Mouse (Mus musculus) kidney, adult 2 months (tissue): ENCODE results near the gene Trim52.

Experiments used
- CTCF ChIP-seq: fragments of 200-500 bp; conservative IDR thresholded peaks from 2 replicates; pipeline ENCODE4 v1.5.1; 2011; ENCODE audit warnings: low read depth, mild to moderate bottlenecking, control low read depth, low read length, moderate library complexity, mixed read lengths; ENCODE audit not compliant: insufficient read depth, insufficient read length
- POLR2A ChIP-seq: fragments of 200-500 bp; IDR thresholded peaks from one replicate; pipeline ENCODE4 v1.6.1; 2011; ENCODE audit warnings: low read depth, low read length, control low read depth

- TF ChIP-seq CTCF (no peak), POLR2A (no peak)
Observed at GRCm38 (mm10) chr14:106178245-106178644, 72.2 kb downstream of the Trim52 start.
